Mouse (Mus musculus) kidney, postnatal 0 days (tissue): ENCODE measurements at regions not wholly inside any gene's neighbourhood (a gene's known extent, or its start where the extent isn't known, plus 50 kb on each side); places are given as distances from the start of the nearest gene placed in this dataset.

ENCODE experiments used
- ATAC-seq: fragments of 200-750 bp; cut with Nextera tagmentation; replicated peaks from 2 replicates; pipeline ENCODE4 v1.8.0; 2017; ENCODE audit warnings: low read depth, moderate number of reproducible peaks, moderate TSS enrichment, moderate library complexity; ENCODE audit not compliant: low FRiP score
- DNase-seq: peaks from one replicate; pipeline ENCODE4 v3.0.0-alpha.2; 2016; ENCODE audit warnings: low spot score
- H3K27ac ChIP-seq: fragments of 300-500 bp; sonication (generic); 2 replicates; pipeline ENCODE4 v1.5.1; 2014; ENCODE audit warnings: mild to moderate bottlenecking
- H3K27me3 ChIP-seq: fragments of 300-500 bp; sonication (generic); 2 replicates; pipeline ENCODE4 v1.6.1; 2014; ENCODE audit warnings: low read length, mixed read lengths; ENCODE audit not compliant: insufficient read depth
- H3K36me3 ChIP-seq: fragments of 300-500 bp; sonication (generic); 2 replicates; pipeline ENCODE4 v1.6.1; 2014; ENCODE audit warnings: low read length, mixed read lengths; ENCODE audit not compliant: insufficient read depth
- H3K4me1 ChIP-seq: fragments of 300-500 bp; sonication (generic); replicated peaks from 2 replicates; pipeline ENCODE4 v1.6.1; 2014; ENCODE audit warnings: antibody characterized with exemption, low read length, mixed read lengths; ENCODE audit not compliant: insufficient read depth
- H3K4me2 ChIP-seq: fragments of 300-500 bp; sonication (generic); 2 replicates; pipeline ENCODE4 v1.6.1; 2014; ENCODE audit warnings: mild to moderate bottlenecking, low read length, moderate library complexity, mixed read lengths
- H3K4me3 ChIP-seq: fragments of 300-500 bp; sonication (generic); replicated peaks from 2 replicates; pipeline ENCODE4 v1.5.1; 2014; ENCODE audit warnings: low read depth, low read length
- H3K9ac ChIP-seq: fragments of 300-500 bp; sonication (generic); 2 replicates; pipeline ENCODE4 v1.6.1; 2014; ENCODE audit warnings: low read depth, low read length
- H3K9me3 ChIP-seq: fragments of 300-500 bp; sonication (generic); replicated peaks from 2 replicates; pipeline ENCODE4 v1.6.1; 2016; ENCODE audit warnings: low read length, inconsistent platforms, mixed read lengths
- CTCF ChIP-seq: IDR thresholded peaks from 2 replicates; pipeline ENCODE4 v1.5.1; 2016; ENCODE audit warnings: antibody characterized with exemption, low read depth, mild to moderate bottlenecking, moderate library complexity
- WGBS: fragments of 180-500 bp; shearing (Covaris S2); extraction: QIAGEN DNeasy Blood & Tissue Kit; methylation state at CpG from one replicate; pipeline ENCODE4 v1.1.7; 2014; 5-methylcytosine and 5-hydroxymethylcytosine counted together

DNA sequence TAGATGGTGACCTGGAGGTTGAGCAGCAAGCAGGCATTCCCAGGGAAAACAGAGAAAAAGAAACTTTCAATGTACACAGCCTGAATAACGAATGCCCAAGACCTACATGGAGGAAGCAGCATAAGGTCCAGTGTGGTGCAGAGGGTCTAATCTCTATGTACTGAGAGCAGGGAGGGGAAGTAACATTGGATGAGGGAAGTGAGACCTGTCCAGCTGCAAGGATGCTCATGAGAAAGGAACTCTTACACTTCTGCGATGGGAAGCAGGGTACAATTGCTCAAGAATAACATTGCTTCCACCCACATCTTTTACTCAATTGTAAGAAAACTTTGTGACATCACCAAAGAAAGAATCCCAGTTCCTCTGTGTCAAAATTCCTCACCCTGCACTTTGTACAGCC lies 419.8 kb upstream of the Id2 start:
- Histone ChIP-seq H3K4me1 (no peaks in the 10 kb centered on the region), H3K9ac (no peak overlapping the region), H3K27me3 (no peaks in the 10 kb centered on the region), H3K27ac (no peak overlapping the region), H3K9me3 (no peaks in the 10 kb centered on the region), H3K4me2 (no peak overlapping the region), H3K36me3 (no peaks in the 10 kb centered on the region), H3K4me3 (no peak overlapping the region)
- ATAC-seq (no peak), DNase-seq (no peak)
- TF ChIP-seq CTCF, result no peak
- 80% methylated on average over 2 of the region's 2 CpGs for WGBS

DNA sequence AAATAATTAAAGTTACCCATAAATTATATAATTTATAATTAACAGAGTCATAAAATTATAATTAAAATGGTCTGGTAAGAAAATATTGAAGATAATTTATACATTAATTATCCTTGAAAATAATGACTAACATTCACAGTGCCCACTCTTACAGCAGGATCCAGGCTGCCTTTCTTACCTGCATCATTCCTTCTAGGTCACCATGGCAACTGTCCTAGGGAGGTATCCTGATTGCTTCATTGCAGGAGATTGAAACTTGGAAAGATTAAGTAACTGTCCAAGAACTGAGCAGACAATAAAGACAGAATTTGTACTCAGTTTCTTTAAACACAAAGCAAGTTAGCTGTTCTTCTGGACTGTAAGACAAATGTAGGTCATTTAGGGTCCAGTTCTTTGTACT lies 416.7 kb upstream of the Id2 start:
- no peaks in the 10 kb centered on the region for H3K36me3 ChIP-seq
- H3K4me1 ChIP-seq, result no peaks in the 10 kb centered on the region
- no peak overlapping the region for H3K4me2 ChIP-seq
- H3K9ac ChIP-seq, result no peak overlapping the region
- H3K9me3 ChIP-seq, result no peaks in the 10 kb centered on the region
- no peak for TF ChIP-seq CTCF
- H3K4me3 ChIP-seq, result no peak overlapping the region
- H3K27me3 ChIP-seq, result no peaks in the 10 kb centered on the region
- no peak overlapping the region for H3K27ac ChIP-seq
- no peak for ATAC-seq
- no peak for DNase-seq

DNA sequence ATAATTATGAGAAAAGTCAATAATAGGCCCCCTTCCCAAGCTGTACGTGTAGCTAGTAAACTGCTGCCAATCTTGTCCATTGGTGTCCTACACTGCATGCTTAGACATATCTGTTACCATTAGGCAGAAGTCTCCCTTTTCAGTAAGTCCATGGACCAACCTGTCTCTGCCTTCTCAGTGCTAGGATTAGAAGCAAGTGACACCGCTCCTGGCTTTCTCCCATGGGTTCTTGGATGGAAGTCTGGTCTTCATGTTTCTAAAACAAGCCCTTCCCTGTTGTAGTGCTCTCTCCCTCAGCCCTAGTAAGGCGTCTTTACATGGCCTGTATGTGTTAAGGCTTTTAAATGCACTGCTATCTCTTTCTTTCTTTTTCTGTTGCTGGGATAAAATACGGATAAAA lies 412.7 kb upstream of the Id2 start:
- Histone ChIP-seq H3K27me3 (no peaks in the 10 kb centered on the region), H3K4me1 (no peaks in the 10 kb centered on the region), H3K36me3 (no peaks in the 10 kb centered on the region), H3K4me2 (no peak overlapping the region), H3K27ac (no peak overlapping the region), H3K9me3 (no peaks in the 10 kb centered on the region), H3K9ac (no peak overlapping the region), H3K4me3 (no peak overlapping the region)
- DNase-seq, result no peak
- ATAC-seq, result no peak
- no peak for TF ChIP-seq CTCF
- 86% methylated on average over 4 of the region's 4 CpGs for WGBS

DNA sequence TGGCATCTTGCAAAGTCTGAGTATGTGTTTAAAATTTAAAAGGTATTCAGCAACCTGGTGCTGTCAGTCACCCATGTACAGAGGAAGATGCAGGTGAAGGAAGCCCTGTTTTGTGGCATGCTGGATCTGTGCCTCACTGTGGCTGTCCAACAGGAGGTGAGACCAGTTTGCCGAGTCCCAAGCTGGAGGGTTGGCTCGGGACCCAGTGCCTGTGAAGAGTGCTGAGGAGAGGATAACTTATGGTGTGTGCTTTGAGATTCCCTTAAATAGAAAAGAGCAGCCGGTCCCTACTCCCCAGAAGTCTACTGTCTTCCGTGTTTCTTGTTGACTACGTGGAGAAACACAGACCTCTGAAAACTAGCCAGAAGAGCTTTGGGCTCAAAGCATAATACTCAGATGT lies 396.3 kb upstream of the Id2 start:
- TF ChIP-seq CTCF, result no peak
- Histone ChIP-seq H3K4me3 (no peak overlapping the region), H3K4me2 (no peak overlapping the region), H3K27ac (no peak overlapping the region), H3K9ac (no peak overlapping the region), H3K27me3 (no peaks in the 10 kb centered on the region), H3K36me3 (no peaks in the 10 kb centered on the region), H3K9me3 (no peaks in the 10 kb centered on the region), H3K4me1 (no peaks in the 10 kb centered on the region)
- DNase-seq (no peak), ATAC-seq (no peak)
- WGBS, result 81% methylated on average over 5 of the region's 5 CpGs

DNA sequence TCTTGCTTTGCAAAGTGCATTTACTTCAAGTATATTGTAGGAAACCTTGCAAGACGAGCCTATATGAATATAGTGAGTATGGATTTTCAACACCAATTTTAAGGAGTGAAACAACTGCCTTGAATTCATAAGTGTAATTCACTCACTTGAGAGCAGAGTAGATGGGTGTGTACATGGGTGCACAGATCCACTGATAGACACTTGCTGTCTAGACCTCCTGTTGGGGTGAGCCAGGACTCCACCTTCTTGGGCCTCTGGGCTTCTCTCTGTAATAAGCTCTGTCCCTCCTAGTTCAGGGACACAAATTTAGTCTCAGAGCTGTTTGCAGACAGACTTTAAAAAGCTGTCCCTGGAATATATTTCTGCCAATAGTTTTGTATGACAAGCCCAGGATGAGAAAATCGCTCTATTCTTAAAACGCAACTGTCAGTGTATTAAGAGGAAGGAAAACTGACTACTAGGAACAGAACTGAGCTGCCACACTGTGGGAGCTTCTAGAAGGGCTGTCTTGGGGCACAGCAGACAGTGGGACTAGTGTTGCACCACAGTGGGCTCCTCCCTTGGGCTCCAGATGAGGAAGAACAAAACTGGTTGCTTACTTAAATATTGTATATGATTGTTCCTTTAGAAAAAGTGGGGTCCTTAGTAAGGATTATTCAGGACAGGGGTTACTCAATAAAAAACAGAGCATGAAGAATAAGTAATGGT lies 395.7 kb upstream of the Id2 start:
- H3K27me3 ChIP-seq, result no peaks in the 10 kb centered on the region
- H3K27ac ChIP-seq, result no peak overlapping the region
- no peaks in the 10 kb centered on the region for H3K9me3 ChIP-seq
- DNase-seq (no peak), ATAC-seq (no peak)
- H3K4me1 ChIP-seq, result no peaks in the 10 kb centered on the region
- no peak overlapping the region for H3K4me2 ChIP-seq
- no peaks in the 10 kb centered on the region for H3K36me3 ChIP-seq
- WGBS, result 92% methylated on average over 3 of the region's 3 CpGs
- TF ChIP-seq CTCF, result no peak
- no peak overlapping the region for H3K4me3 ChIP-seq
- H3K9ac ChIP-seq, result no peak overlapping the region

DNA sequence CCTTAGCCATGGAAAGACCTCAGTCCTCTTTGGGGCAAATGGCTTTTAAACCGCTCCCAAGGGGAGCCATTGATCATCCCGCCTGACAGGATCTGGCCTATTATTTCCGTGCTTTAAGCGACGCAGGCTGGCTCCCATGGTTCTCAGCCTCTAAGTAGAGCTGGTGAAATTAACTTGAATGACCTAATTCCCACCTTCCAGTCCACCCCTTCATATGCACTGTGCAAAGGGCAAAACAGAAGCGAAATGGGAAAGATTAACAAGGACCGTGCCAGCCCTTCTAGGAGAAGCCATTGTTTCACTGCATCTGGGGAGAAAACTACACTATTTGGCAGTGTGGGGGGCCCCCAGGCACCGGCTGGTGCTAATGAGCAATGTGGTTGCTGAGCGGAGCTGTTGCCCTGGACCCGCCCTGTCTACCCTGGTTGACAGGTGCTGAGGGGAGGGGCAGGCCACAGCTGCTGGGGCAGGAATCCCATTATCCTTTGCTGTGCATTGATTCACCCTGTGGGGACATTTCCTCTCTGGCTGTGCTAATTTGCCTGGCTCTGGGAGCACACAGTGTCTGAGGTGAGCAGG lies 378.3 kb upstream of the Id2 start:
- peaks cover 11% of the 10 kb centered on the region; the same call in 1 of the 2 replicates for H3K4me1 ChIP-seq
- H3K4me2 ChIP-seq, result peak overlapping the region; percentile 19; the same call in 1 of the 2 replicates
- H3K36me3 ChIP-seq, result no peaks in the 10 kb centered on the region
- no peaks in the 10 kb centered on the region for H3K9me3 ChIP-seq
- DNase-seq (no peak), ATAC-seq (peak; percentile 46)
- no peak overlapping the region for H3K4me3 ChIP-seq
- TF ChIP-seq CTCF, result no peak
- no peak overlapping the region for H3K27ac ChIP-seq
- WGBS, result 16% methylated on average over 10 of the region's 10 CpGs
- H3K27me3 ChIP-seq, result no peaks in the 10 kb centered on the region
- no peak overlapping the region for H3K9ac ChIP-seq

DNA sequence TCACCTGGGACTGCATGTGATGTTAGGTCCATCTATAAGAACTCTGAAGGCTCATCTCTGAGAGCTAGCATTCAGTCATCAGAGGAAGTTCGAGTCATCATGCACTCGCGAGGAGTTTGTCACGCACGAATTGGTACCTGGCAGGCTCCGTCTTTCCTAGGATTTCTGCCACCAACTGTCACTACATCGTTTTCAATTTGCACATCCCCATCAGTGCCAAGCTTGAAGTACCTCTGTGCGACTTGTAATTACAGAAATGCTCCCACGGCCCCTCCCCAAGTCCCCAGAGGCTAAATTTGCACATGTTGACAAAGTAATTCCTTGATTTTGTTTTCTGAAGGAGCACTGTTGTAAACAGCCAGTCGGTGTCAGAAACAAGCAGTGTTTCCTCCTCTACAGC lies 372.2 kb upstream of the Id2 start:
- H3K36me3 ChIP-seq, result no peaks in the 10 kb centered on the region
- H3K4me1 ChIP-seq, result no peaks in the 10 kb centered on the region
- WGBS, result 68% methylated on average over 10 of the region's 10 CpGs
- H3K4me3 ChIP-seq, result no peak overlapping the region
- no peak overlapping the region for H3K4me2 ChIP-seq
- no peak for ATAC-seq
- no peaks in the 10 kb centered on the region for H3K27me3 ChIP-seq
- no peak for DNase-seq
- no peak for TF ChIP-seq CTCF
- H3K27ac ChIP-seq, result no peak overlapping the region
- no peak overlapping the region for H3K9ac ChIP-seq
- no peaks in the 10 kb centered on the region for H3K9me3 ChIP-seq
